Mouse (Mus musculus): ENCODE measurements around the gene Fkbpl. TPM values are rescaled to one million over a fixed set of nuclear protein-coding genes. Genes with fewer than 3 reads are reported as not detected.

The Fkbpl gene
- total and polyA plus RNA-seq, 2 experiments from 2014 or later = 7.1 to 12.3 TPM

GRCm38 (mm10) chr17:34607997-34608396 is 36.6 kb upstream of the Fkbpl start:
- DNase-seq (ENCODE audit: low spot score) = no peak
- no peak for ATAC-seq (ENCODE audit: insufficient read depth, low read depth)
- WGBS = 67% methylated on average over 7 of the region's 7 CpGs
- no peak overlapping the region for H3K9ac ChIP-seq (replicated peaks; ENCODE audit: low read depth, low read length)
- H3K9me3 ChIP-seq (replicated peaks; ENCODE audit: control insufficient read depth, low read length) = no peaks in the 10 kb centered on the region
- no peak overlapping the region for H3K4me2 ChIP-seq (ENCODE audit: low read depth, low read length)
- TF ChIP-seq EP300 (IDR thresholded peaks at IDR 0.05; ENCODE audit: low read depth) = no peak
- TF ChIP-seq CTCF (IDR thresholded peaks at IDR 0.05; ENCODE audit: low read depth) = no peak
- H3K36me3 ChIP-seq (replicated peaks; ENCODE audit: control insufficient read depth, insufficient read depth, low read length) = peaks cover 28% of the 10 kb centered on the region
- no peaks in the 10 kb centered on the region for H3K27me3 ChIP-seq (ENCODE audit: control insufficient read depth, insufficient read depth, low read length)
- H3K4me1 ChIP-seq (ENCODE audit: control insufficient read depth, insufficient read depth) = peaks cover 17% of the 10 kb centered on the region
- no peak overlapping the region for H3K27ac ChIP-seq (ENCODE audit: low read depth)
- H3K4me3 ChIP-seq (ENCODE audit: low read depth, low read length) = no peak overlapping the region

DNA sequence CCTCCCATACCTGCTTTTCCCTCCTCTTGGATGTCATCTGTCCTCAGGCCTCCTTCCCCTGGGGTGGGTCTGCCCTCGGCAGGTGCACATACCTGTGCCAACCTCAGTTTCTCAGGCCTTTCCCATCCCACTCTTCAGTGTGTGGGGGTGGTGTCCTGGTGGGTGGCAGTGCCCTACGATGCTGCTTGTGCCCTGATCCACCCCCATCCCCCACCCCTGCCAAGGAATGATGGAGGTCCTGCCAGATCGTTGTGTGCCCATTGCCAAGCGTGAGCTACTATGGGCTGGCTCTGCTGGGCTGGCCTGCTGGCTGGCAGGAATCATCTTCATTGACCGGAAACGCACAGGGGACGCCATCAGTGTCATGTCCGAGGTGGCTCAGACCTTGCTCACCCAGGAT is 33.5 kb upstream of the Fkbpl start:
- TF ChIP-seq EP300 (IDR thresholded peaks at IDR 0.05; ENCODE audit: low read depth) (no peak), CTCF (IDR thresholded peaks at IDR 0.05; ENCODE audit: low read depth) (no peak)
- H3K9me3 ChIP-seq (replicated peaks; ENCODE audit: control insufficient read depth, low read length) = no peaks in the 10 kb centered on the region
- H3K9ac ChIP-seq (replicated peaks; ENCODE audit: low read depth, low read length) = no peak overlapping the region
- no peak overlapping the region for H3K4me2 ChIP-seq (ENCODE audit: low read depth, low read length)
- H3K27me3 ChIP-seq (ENCODE audit: control insufficient read depth, insufficient read depth, low read length) = no peaks in the 10 kb centered on the region
- ATAC-seq (ENCODE audit: insufficient read depth, low read depth) = no peak
- WGBS = 89% methylated on average over 8 of the region's 8 CpGs
- no peak for DNase-seq (ENCODE audit: low spot score)
- H3K4me1 ChIP-seq (ENCODE audit: control insufficient read depth, insufficient read depth) = peaks cover 10% of the 10 kb centered on the region
- no peak overlapping the region for H3K27ac ChIP-seq (ENCODE audit: low read depth)
- H3K4me3 ChIP-seq (ENCODE audit: low read depth, low read length) = no peak overlapping the region
- peaks cover 51% of the 10 kb centered on the region for H3K36me3 ChIP-seq (replicated peaks; ENCODE audit: control insufficient read depth, insufficient read depth, low read length)

GRCm38 (mm10) chr17:34613054-34613645 is 31.4 kb upstream of the Fkbpl start:
- no peak overlapping the region for H3K27ac ChIP-seq (ENCODE audit: low read depth)
- no peak overlapping the region for H3K4me3 ChIP-seq (ENCODE audit: low read depth, low read length)
- H3K4me2 ChIP-seq (ENCODE audit: low read depth, low read length) = no peak overlapping the region
- H3K9me3 ChIP-seq (replicated peaks; ENCODE audit: control insufficient read depth, low read length) = no peaks in the 10 kb centered on the region
- DNase-seq (ENCODE audit: low spot score) (no peak), ATAC-seq (ENCODE audit: insufficient read depth, low read depth) (no peak)
- H3K27me3 ChIP-seq (ENCODE audit: control insufficient read depth, insufficient read depth, low read length) = no peaks in the 10 kb centered on the region
- no peaks in the 10 kb centered on the region; the same call in 1 of the 2 replicates for H3K4me1 ChIP-seq (ENCODE audit: control insufficient read depth, insufficient read depth)
- TF ChIP-seq CTCF (IDR thresholded peaks at IDR 0.05; ENCODE audit: low read depth) (no peak), EP300 (IDR thresholded peaks at IDR 0.05; ENCODE audit: low read depth) (no peak)
- H3K9ac ChIP-seq (replicated peaks; ENCODE audit: low read depth, low read length) = no peak overlapping the region
- WGBS = 82% methylated on average over 11 of the region's 11 CpGs
- peaks cover 55% of the 10 kb centered on the region for H3K36me3 ChIP-seq (replicated peaks; ENCODE audit: control insufficient read depth, insufficient read depth, low read length)

DNA sequence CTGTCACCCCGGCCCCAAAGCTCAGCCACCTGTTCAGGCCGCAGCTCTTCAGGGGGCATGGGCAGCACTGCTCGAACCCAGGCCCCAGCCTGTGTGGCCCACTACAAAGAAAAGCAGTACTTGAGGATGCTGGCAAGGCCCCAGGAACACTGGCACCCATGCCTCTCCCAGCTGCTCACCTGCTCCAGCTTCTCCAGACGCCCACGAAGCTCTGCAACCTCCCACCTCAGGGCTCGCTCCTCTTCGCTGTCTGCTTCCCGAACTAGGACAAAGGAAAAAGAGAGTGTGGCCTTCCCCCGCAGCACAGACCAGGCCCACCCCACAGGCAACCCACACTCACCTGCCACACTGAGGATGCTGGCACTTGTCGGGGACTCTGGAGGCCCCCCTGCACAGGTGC is 30.7 kb upstream of the Fkbpl start:
- DNase-seq (ENCODE audit: low spot score) (no peak), ATAC-seq (ENCODE audit: insufficient read depth, low read depth) (no peak)
- H3K4me3 ChIP-seq (ENCODE audit: low read depth, low read length) = no peak overlapping the region
- no peak overlapping the region for H3K4me2 ChIP-seq (ENCODE audit: low read depth, low read length)
- WGBS = 81% methylated on average over 10 of the region's 10 CpGs
- no peak overlapping the region for H3K27ac ChIP-seq (ENCODE audit: low read depth)
- H3K9me3 ChIP-seq (replicated peaks; ENCODE audit: control insufficient read depth, low read length) = no peaks in the 10 kb centered on the region
- H3K4me1 ChIP-seq (ENCODE audit: control insufficient read depth, insufficient read depth) = no peaks in the 10 kb centered on the region; the same call in 1 of the 2 replicates
- H3K9ac ChIP-seq (replicated peaks; ENCODE audit: low read depth, low read length) = no peak overlapping the region
- H3K36me3 ChIP-seq (replicated peaks; ENCODE audit: control insufficient read depth, insufficient read depth, low read length) = peaks cover 55% of the 10 kb centered on the region
- no peaks in the 10 kb centered on the region for H3K27me3 ChIP-seq (ENCODE audit: control insufficient read depth, insufficient read depth, low read length)
- TF ChIP-seq EP300 (IDR thresholded peaks at IDR 0.05; ENCODE audit: low read depth) = no peak
- TF ChIP-seq CTCF (IDR thresholded peaks at IDR 0.05; ENCODE audit: low read depth) = no peak

GRCm38 (mm10) chr17:34615871-34616270 is 28.7 kb upstream of the Fkbpl start, which contains the start of gene Egfl8:
Egfl8 (minus strand) TSS chr17:34615971.
- no peak for TF ChIP-seq CTCF (IDR thresholded peaks at IDR 0.05; ENCODE audit: low read depth)
- ATAC-seq (ENCODE audit: insufficient read depth, low read depth) = no peak
- H3K27me3 ChIP-seq (ENCODE audit: control insufficient read depth, insufficient read depth, low read length) = no peaks in the 10 kb centered on the region
- H3K4me3 ChIP-seq (ENCODE audit: low read depth, low read length) = no peak within 1 kb of the TSS
- 74% methylated on average over 6 of the region's 6 CpGs for WGBS
- no peak for DNase-seq (ENCODE audit: low spot score)
- no peaks in the 10 kb centered on the region for H3K4me1 ChIP-seq (ENCODE audit: control insufficient read depth, insufficient read depth)
- no peak within 1 kb of the TSS for H3K9ac ChIP-seq (replicated peaks; ENCODE audit: low read depth, low read length)
- no peak within 1 kb of the TSS for H3K4me2 ChIP-seq (ENCODE audit: low read depth, low read length)
- H3K36me3 ChIP-seq (replicated peaks; ENCODE audit: control insufficient read depth, insufficient read depth, low read length) = peaks cover 58% of the 10 kb centered on the region
- no peaks in the 10 kb centered on the region for H3K9me3 ChIP-seq (replicated peaks; ENCODE audit: control insufficient read depth, low read length)
- no peak within 1 kb of the TSS for H3K27ac ChIP-seq (ENCODE audit: low read depth)

DNA sequence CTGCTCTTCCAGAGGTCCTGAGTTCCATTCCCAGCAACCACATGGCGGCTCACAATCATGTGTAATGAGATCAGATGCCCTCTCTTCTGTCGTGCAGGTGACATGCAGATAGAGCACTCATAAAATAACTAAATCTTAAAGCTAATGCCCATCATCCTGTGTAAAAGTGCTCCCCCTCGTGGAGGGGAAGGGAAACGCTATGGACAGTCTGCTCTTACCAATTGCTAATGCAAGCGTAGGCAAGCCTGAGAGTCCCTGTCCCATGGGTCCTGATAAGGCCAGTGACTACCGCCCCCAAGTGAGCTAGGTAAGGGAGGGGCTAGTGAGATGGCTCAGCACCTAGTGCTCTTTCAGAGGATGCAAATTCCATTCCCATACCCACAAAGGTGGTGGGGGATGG is 25.6 kb upstream of the Fkbpl start:
- ATAC-seq (ENCODE audit: insufficient read depth, low read depth) = 0 out of 2 replicates have a peak, but pooled peaks have one; percentile 24
- Histone ChIP-seq H3K27ac (ENCODE audit: low read depth) (no peak overlapping the region), H3K4me1 (ENCODE audit: control insufficient read depth, insufficient read depth) (no peaks in the 10 kb centered on the region), H3K4me3 (ENCODE audit: low read depth, low read length) (no peak overlapping the region), H3K27me3 (ENCODE audit: control insufficient read depth, insufficient read depth, low read length) (no peaks in the 10 kb centered on the region), H3K4me2 (ENCODE audit: low read depth, low read length) (no peak overlapping the region), H3K36me3 (replicated peaks; ENCODE audit: control insufficient read depth, insufficient read depth, low read length) (peaks cover 58% of the 10 kb centered on the region), H3K9me3 (replicated peaks; ENCODE audit: control insufficient read depth, low read length) (no peaks in the 10 kb centered on the region), H3K9ac (replicated peaks; ENCODE audit: low read depth, low read length) (no peak overlapping the region)
- 20% methylated on average over 6 of the region's 6 CpGs for WGBS
- TF ChIP-seq EP300 (IDR thresholded peaks at IDR 0.05; ENCODE audit: low read depth) (no peak), CTCF (IDR thresholded peaks at IDR 0.05; ENCODE audit: low read depth) (peak; percentile 81)
- DNase-seq (ENCODE audit: low spot score) = no peak
